Mouse (Mus musculus) limb, embryonic 15.5 days (tissue): ENCODE measurements at regions not wholly inside any gene's neighbourhood (a gene's known extent, or its start where the extent isn't known, plus 50 kb on each side); places are given as distances from the start of the nearest gene placed in this dataset.

Source experiments
- ATAC-seq: fragments of 200-750 bp; cut with Nextera tagmentation; 2 replicates; pipeline ENCODE4 v1.8.0; 2017; ENCODE audit warnings: low read depth, moderate TSS enrichment; ENCODE audit not compliant: insufficient number of reproducible peaks, low FRiP score, low TSS enrichment
- H3K27ac ChIP-seq: fragments of 300-500 bp; sonication (generic); 2 replicates; pipeline ENCODE4 v1.5.1; 2015; ENCODE audit warnings: moderate library complexity, mild to moderate bottlenecking, inconsistent platforms
- H3K27me3 ChIP-seq: fragments of 300-500 bp; sonication (generic); 2 replicates; pipeline ENCODE4 v1.6.1; 2015; ENCODE audit warnings: inconsistent platforms
- H3K36me3 ChIP-seq: fragments of 300-500 bp; sonication (generic); 2 replicates; pipeline ENCODE4 v1.6.1; 2015; ENCODE audit warnings: inconsistent platforms
- H3K4me1 ChIP-seq: fragments of 300-500 bp; sonication (generic); 2 replicates; pipeline ENCODE4 v1.6.1; 2015; ENCODE audit warnings: inconsistent platforms
- H3K4me2 ChIP-seq: fragments of 300-500 bp; sonication (generic); 2 replicates; pipeline ENCODE4 v1.6.1; 2015; ENCODE audit warnings: mild to moderate bottlenecking, inconsistent platforms
- H3K4me3 ChIP-seq: fragments of 300-500 bp; sonication (generic); 2 replicates; pipeline ENCODE4 v1.5.1; 2015; ENCODE audit warnings: mild to moderate bottlenecking, inconsistent platforms
- H3K9ac ChIP-seq: fragments of 300-500 bp; sonication (generic); 2 replicates; pipeline ENCODE4 v1.6.1; 2015; ENCODE audit warnings: inconsistent platforms
- H3K9me3 ChIP-seq: fragments of 300-500 bp; sonication (generic); 2 replicates; pipeline ENCODE4 v1.6.1; 2016; ENCODE audit warnings: inconsistent platforms
- WGBS: fragments of 180-500 bp; shearing (Covaris S2); methylation state at CpG from one replicate; pipeline ENCODE4 v1.1.7; 2015; 5-methylcytosine and 5-hydroxymethylcytosine counted together

- Histone ChIP-seq H3K4me1 (0 out of 2 replicates have a peak, but pooled peaks cover 2% of the 10 kb centered on the region), H3K4me2 (no peak overlapping the region), H3K9me3 (no peaks in the 10 kb centered on the region), H3K27me3 (no peaks in the 10 kb centered on the region), H3K9ac (no peak overlapping the region), H3K36me3 (no peaks in the 10 kb centered on the region), H3K4me3 (no peak overlapping the region), H3K27ac (no peak overlapping the region)
- 86% methylated on average over 4 of the region's 4 CpGs for WGBS
- no peak for ATAC-seq
Observed at GRCm38 (mm10) chr2:48474642-48475041, 339.3 kb upstream of the Acvr2a start.

DNA sequence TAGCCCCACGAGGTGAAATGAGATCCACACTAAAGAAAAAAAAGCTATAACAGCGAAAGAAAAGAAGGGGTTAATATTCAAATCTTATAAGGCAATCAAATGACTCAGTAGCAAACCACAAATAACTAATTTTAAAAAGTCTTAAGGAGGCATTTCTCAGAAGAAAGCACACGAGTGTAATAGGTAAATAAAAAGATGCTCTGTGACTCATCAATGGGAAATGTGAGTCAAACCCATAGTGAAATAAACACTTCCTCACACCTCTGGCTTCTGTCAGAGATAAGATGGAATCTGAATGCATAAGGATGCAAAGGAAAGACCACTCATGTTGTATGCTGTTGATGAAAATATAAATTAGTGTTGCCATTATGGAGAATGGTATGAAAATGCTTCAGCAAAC lies 337.1 kb upstream of the Acvr2a start:
- Histone ChIP-seq H3K9ac (no peak overlapping the region), H3K4me2 (no peak overlapping the region), H3K27me3 (no peaks in the 10 kb centered on the region), H3K4me3 (no peak overlapping the region), H3K4me1 (peaks cover 9% of the 10 kb centered on the region), H3K27ac (no peak overlapping the region), H3K9me3 (no peaks in the 10 kb centered on the region), H3K36me3 (no peaks in the 10 kb centered on the region)
- no peak for ATAC-seq
- WGBS = 48% methylated on average over 3 of the region's 3 CpGs

DNA sequence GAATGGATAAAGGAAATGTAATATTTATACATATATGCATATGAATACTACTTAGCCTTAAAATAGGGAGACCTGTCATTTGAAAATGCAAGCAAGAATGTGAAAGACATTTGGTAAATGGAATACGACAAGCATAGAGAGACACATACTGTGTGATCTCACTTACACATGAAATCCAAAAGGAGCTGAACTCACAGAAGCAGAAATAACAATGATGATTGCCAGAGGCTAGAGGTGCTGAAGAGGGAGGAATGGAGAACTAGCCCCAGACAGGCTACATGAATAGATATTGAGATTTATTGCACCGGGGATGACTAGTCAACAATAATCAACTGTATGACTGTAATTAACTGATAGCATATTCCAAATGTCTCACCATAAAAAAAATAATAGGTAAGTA lies 336.6 kb upstream of the Acvr2a start:
- WGBS = 74% methylated on average over 2 of the region's 2 CpGs
- Histone ChIP-seq H3K4me3 (no peak overlapping the region), H3K4me1 (peaks cover 9% of the 10 kb centered on the region), H3K27me3 (no peaks in the 10 kb centered on the region), H3K9ac (no peak overlapping the region), H3K27ac (no peak overlapping the region), H3K36me3 (no peaks in the 10 kb centered on the region), H3K9me3 (no peaks in the 10 kb centered on the region), H3K4me2 (no peak overlapping the region)
- ATAC-seq = no peak

GRCm38 (mm10) chr2:48479601-48480000 lies 334.3 kb upstream of the Acvr2a start:
- Histone ChIP-seq H3K36me3 (no peaks in the 10 kb centered on the region), H3K9me3 (no peaks in the 10 kb centered on the region), H3K4me1 (peaks cover 9% of the 10 kb centered on the region), H3K4me2 (no peak overlapping the region), H3K9ac (no peak overlapping the region), H3K27ac (no peak overlapping the region), H3K27me3 (no peaks in the 10 kb centered on the region), H3K4me3 (no peak overlapping the region)
- WGBS = 94% methylated on average over 1 of the region's 1 CpGs
- no peak for ATAC-seq

- no peak for ATAC-seq
- H3K27ac ChIP-seq = peak overlapping the region; percentile 58
Observed at GRCm38 (mm10) chr2:48480428-48481191, 333.3 kb upstream of the Acvr2a start.

GRCm38 (mm10) chr2:48481209-48481742 lies 332.6 kb upstream of the Acvr2a start:
- Histone ChIP-seq H3K4me3 (no peak overlapping the region), H3K27ac (peak overlapping the region; percentile 58; the same call in 1 of the 2 replicates), H3K9ac (no peak overlapping the region), H3K27me3 (no peaks in the 10 kb centered on the region), H3K9me3 (no peaks in the 10 kb centered on the region), H3K4me1 (peaks cover 9% of the 10 kb centered on the region), H3K4me2 (no peak overlapping the region), H3K36me3 (no peaks in the 10 kb centered on the region)
- ATAC-seq = no peak
- 25% methylated on average over 12 of the region's 12 CpGs for WGBS

More at GRCm38 (mm10) chr2:48480428-48481191, 333.3 kb upstream of the Acvr2a start:
- no peak overlapping the region for H3K9ac ChIP-seq
- peaks cover 9% of the 10 kb centered on the region for H3K4me1 ChIP-seq
- no peaks in the 10 kb centered on the region for H3K9me3 ChIP-seq
- no peaks in the 10 kb centered on the region for H3K27me3 ChIP-seq
- WGBS = 58% methylated on average over 9 of the region's 9 CpGs
- H3K4me3 ChIP-seq = no peak overlapping the region
- H3K36me3 ChIP-seq = no peaks in the 10 kb centered on the region
- no peak overlapping the region for H3K4me2 ChIP-seq

DNA sequence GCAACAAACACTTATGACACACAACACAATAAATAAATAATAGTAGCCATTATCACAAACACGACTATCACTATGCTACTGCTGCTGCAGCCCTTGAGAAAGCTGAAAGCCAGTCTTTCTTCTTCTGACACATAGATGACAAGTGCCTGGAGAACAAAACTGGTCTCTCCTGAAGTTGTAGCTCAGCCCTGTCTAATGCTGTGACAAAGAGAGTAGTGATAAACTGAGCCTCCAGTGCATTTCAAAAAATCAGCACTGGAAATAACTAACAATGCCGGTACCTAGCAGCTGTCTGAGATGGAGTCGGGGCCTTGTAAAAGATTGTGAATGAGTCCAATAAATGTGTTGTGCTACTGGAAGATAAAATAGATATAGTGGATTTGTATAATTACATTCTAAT lies 320.3 kb upstream of the Acvr2a start:
- no peak overlapping the region for H3K27ac ChIP-seq
- H3K4me1 ChIP-seq = no peaks in the 10 kb centered on the region
- no peak overlapping the region for H3K4me3 ChIP-seq
- WGBS = 33% methylated on average over 3 of the region's 3 CpGs
- H3K9me3 ChIP-seq = no peaks in the 10 kb centered on the region
- H3K9ac ChIP-seq = no peak overlapping the region
- H3K36me3 ChIP-seq = no peaks in the 10 kb centered on the region
- H3K4me2 ChIP-seq = no peak overlapping the region
- ATAC-seq = no peak
- no peaks in the 10 kb centered on the region for H3K27me3 ChIP-seq

DNA sequence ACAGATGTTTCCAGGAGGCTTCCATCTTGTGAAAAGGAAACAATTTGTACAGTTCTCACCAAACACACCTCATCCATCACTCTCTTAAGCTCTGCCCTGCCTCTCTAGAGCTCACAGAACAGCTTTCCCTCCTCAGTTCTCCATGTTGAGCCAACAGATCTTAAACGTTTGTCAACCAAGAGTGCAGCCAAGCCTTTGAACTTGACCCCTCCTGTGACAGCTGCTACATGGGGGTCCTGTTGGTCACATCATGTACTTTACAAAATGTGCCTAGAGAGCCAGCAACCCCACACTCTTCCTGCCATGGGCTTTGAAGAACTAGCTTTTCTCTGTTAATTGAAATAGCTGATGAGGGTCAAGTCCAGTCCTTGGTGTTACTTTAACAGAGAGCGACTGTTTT lies 319.8 kb upstream of the Acvr2a start:
- Histone ChIP-seq H3K4me2 (no peak overlapping the region), H3K36me3 (no peaks in the 10 kb centered on the region), H3K27ac (no peak overlapping the region), H3K4me1 (no peaks in the 10 kb centered on the region), H3K9me3 (no peaks in the 10 kb centered on the region), H3K9ac (no peak overlapping the region), H3K27me3 (no peaks in the 10 kb centered on the region), H3K4me3 (no peak overlapping the region)
- no peak for ATAC-seq
- 28% methylated on average over 2 of the region's 2 CpGs for WGBS

DNA sequence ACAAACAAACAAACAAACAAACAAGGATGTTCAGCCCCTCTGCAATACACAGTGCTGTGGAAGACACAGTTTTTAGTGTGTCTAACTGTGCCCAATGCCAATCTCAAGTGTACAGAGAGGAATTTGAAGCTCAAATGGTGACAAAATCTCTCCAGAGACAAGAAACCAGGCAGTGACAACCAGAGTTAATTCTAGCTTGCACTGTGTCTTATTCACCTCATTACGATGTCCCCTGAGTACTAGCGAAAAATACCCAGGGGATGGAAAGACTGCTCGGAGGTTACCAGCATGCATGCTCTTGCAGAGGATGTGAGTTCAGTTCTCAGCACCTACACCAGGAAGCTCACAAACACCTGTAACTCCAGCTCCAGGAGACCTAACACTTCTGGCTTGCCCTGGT lies 319.3 kb upstream of the Acvr2a start:
- 77% methylated on average over 3 of the region's 3 CpGs for WGBS
- no peaks in the 10 kb centered on the region for H3K36me3 ChIP-seq
- no peak overlapping the region for H3K9ac ChIP-seq
- ATAC-seq = no peak
- no peak overlapping the region for H3K27ac ChIP-seq
- H3K4me3 ChIP-seq = no peak overlapping the region
- H3K27me3 ChIP-seq = no peaks in the 10 kb centered on the region
- no peaks in the 10 kb centered on the region for H3K9me3 ChIP-seq
- H3K4me2 ChIP-seq = no peak overlapping the region
- H3K4me1 ChIP-seq = no peaks in the 10 kb centered on the region

DNA sequence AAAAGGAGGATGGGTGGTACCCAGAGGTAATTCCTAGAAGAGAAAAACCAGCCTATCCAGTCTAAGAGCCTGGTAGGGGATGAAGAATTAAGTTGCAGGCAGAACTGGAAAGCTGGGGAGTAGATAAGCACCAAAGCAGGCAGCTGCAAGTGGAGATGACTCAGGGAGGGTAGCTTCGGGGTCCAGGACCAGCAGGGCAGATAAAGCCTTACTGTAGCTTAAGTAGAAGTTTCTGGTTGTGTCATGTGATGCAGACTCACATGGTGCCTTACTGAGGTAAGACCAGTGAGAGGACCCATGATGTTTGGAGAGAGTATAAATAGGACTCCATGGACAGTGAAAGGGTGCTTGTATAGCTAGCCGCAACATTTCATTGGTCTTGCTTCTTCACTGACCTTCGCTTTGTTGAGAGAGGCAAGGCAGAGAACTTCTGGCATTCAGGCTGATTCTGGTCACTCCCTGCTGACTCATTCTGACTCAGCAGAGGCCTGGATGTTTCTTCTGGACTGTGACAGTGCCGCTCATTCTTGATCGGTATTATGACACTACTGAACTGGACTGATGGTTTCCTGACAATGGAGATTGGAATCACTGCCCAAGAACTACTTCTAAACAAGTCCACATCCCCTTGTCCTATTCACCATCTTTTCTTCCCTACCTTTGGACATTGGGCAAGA lies 315.7 kb upstream of the Acvr2a start:
- WGBS = 90% methylated on average over 5 of the region's 5 CpGs

GRCm38 (mm10) chr2:48499396-48499795 lies 314.5 kb upstream of the Acvr2a start:
- Histone ChIP-seq H3K27me3 (no peaks in the 10 kb centered on the region), H3K36me3 (no peaks in the 10 kb centered on the region), H3K4me1 (no peaks in the 10 kb centered on the region), H3K9me3 (no peaks in the 10 kb centered on the region), H3K4me2 (no peak overlapping the region), H3K9ac (no peak overlapping the region), H3K4me3 (no peak overlapping the region), H3K27ac (no peak overlapping the region)
- WGBS = 77% methylated on average over 6 of the region's 6 CpGs
- no peak for ATAC-seq

More for the DNA sequence above, 315.7 kb upstream of the Acvr2a start:
- Histone ChIP-seq H3K36me3 (no peaks in the 10 kb centered on the region), H3K27me3 (no peaks in the 10 kb centered on the region), H3K4me1 (no peaks in the 10 kb centered on the region), H3K27ac (no peak overlapping the region), H3K4me2 (no peak overlapping the region), H3K9me3 (no peaks in the 10 kb centered on the region), H3K9ac (no peak overlapping the region), H3K4me3 (no peak overlapping the region)
- ATAC-seq = no peak

- no peaks in the 10 kb centered on the region for H3K27me3 ChIP-seq
- H3K9ac ChIP-seq = no peak overlapping the region
- H3K36me3 ChIP-seq = no peaks in the 10 kb centered on the region
- H3K4me1 ChIP-seq = no peaks in the 10 kb centered on the region
- H3K9me3 ChIP-seq = no peaks in the 10 kb centered on the region
- no peak for ATAC-seq
- 30% methylated on average over 2 of the region's 2 CpGs for WGBS
- H3K27ac ChIP-seq = no peak overlapping the region
- H3K4me2 ChIP-seq = no peak overlapping the region
- no peak overlapping the region for H3K4me3 ChIP-seq
Observed at GRCm38 (mm10) chr2:48501387-48501786, 312.5 kb upstream of the Acvr2a start.
